Mouse (Mus musculus) mature B cell (primary cell): ENCODE data around the gene Myog.

Experiments used
- in situ Hi-C: fragments of 300-500 bp; cut with MboI; formaldehyde crosslinking; loops from 2 replicates; pipeline ENCODE4 v1.14.3; 2019

Myog gene

DNA sequence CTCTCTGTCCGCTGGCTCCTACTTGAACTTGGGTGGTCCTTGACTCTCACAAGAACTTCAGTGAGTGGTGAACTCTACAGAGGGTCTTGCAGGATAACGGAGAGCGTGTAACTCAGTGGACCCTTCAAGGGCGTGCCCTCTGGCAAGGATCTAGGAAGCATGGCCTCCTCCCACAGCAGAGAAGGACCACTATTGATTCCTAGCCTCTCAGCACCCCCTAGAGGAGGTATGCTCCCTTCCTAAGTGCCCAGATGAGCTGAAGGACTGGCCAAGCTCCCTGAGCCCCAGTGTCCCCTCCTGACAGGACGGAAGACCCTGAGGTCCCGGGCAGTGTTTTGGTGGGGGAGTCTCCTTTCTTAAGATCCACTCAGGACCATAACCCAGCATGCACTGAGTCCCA is 32.8 kb downstream of the Myog start:
- in situ Hi-C loops: loop anchor here (5.0 kb wide), 1 partner anchor 170 kb away; no protein-coding TSS in a partner anchor

DNA sequence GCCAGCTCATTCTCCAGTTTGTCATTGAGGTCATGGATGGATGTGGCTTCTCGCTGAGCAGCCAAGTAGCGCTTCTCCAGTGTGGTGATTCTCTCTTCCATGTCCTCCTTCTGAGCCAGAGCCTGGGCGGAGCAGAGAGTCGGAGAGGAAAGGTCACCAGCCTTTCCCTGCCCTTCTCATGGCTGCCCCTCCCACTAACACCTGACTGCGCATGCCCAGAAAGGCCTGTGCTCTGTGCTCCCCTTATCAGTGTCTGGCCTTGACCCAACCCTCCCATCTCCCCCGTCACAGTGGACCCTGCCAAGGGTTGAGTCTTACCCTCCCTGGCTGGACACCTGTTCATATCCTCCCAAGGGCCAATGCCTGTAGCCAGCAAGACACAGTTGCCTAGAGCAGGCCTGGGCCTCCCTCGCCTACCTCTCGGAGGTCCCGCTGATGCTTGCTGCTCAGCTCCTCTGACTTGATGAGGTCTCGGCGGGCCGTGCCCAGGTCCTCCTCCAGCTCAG is 37.1 kb downstream of the Myog start:
- in situ Hi-C loops: no loop called here

DNA sequence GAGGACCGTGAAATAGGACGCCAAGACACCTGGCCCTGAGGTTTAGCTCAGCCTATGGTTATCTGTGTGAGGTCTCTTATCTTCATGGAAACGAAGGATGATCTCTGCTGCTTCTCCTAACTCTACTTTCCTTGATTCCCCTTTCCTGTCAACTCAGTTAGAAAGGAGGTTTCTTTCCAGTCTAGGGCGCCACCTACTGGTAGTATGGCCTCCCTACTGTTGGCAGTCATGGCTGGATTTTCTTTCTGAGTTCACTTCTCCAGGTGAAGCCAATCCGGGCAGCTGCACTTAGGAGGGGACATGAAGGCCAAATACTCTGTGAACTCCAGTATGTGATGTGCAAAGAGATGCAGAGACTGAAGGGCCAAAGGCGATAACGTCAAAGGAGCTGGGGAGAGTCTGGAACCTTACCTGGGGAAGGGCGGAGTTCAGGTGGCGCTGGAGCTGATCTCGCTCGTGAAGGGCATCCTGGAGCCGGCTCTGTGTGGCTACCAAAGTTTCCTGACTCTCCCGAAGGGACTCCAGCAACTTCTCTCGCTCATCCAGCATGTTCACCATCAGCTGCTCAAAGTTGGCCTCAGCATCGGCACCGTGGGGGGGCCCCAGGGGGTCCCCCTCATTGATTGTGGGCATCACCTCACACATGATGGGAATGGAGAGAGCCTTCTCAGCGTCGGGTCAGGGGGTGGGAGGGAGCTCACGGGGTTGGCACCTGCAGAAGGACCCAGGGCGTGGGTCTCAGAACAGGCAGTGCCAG is 42.3 kb downstream of the Myog start:
- in situ Hi-C loops: no loop called here

DNA sequence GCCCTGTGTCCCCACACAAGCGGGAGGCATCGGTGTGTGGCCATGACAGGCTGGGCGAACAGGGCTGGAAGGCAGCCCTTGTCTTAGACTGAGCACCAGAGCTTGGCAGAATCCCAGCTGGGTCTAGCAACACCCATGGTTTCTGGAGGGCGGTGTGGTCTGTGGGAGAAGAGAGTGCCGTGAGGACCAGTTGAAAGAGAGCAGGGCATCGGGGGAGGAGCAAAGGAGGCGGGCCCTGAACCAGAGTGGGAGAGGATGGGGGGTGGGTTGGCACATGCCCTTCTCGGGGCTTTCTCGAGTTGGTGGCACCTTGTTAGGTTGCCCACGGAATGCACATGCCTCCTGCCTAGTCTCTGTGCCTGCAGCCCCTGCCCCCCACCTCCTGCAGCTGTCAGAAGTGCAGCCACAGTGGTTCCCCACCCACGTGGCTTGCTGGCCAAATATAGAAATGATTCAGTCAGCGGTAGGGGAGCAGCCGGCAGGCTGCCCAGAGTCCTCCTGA is 43.0 kb downstream of the Myog start, which contains the start of gene Ppfia4:
Gene Ppfia4, minus strand, starts transcription at position 159 of the 502 bp plus-strand sequence.
- in situ Hi-C loops: no loop called here

DNA sequence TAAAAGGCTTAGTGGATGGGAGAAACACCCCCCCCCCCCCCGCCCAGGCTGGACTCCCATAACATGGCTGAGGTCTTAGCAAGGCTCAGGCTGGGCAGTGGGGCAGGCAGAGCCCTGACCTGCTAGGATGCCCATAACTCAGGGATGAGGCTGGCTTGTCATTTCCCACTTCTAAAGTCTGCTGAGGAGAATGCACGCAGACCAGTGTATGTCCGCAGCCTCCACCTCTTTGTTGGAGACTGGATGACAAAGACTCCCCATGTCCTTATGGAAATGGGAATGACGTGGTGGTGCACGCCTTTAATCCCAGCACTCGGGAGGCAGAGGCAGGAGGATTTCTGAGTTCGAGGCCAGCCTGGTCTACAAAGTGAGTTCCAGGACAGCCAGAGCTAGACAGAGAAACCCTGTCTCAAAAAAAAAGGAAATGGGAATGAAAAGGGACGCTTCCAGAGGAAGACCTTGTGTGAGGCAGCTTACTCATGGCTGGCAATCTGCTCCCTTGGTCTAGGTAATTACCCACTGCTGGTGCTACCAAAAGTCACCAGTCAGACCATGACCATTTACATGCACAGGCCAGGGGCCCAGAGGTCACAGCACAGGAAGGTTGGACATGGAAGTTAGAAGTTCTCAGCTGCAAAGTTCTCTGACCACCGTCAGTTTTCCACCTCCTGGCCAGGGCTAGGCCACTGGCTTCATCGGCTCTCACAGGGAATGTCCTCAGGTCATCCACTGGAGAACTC is 43.8 kb downstream of the Myog start:
- in situ Hi-C loops: no loop called here

DNA sequence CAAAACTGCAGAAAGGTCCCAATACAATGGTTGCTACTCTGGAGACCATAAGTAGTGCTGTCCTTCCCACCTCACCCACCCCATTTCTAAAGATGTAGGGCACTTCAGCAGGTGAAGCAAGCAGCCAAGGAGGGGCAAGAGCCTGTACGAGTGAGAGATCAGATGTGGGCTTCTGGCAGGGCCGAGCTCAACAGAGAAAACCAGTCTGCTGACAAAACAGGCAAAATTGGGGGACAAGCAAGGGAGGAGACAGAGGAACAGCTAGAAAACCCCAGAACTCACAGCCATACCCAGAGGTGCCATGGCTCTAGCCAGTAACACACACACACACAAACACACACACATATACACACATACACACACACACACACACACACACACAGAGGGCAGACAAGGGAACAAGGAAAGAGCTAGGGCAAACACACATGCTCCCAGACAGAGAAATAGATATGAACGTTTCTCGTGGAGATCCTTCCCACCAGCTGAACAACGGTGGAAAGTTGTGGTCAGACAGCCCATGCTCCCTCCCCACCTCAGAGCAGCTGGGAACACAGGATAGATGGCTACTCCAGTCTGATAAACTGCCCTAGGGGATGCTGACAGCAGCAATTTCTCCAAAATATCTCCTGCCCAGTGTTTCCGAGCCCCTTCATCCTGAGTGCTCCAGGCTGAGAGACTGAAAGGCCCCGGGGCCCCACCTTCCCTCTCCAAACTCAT is 44.5 kb downstream of the Myog start:
- in situ Hi-C loops: no loop called here

DNA sequence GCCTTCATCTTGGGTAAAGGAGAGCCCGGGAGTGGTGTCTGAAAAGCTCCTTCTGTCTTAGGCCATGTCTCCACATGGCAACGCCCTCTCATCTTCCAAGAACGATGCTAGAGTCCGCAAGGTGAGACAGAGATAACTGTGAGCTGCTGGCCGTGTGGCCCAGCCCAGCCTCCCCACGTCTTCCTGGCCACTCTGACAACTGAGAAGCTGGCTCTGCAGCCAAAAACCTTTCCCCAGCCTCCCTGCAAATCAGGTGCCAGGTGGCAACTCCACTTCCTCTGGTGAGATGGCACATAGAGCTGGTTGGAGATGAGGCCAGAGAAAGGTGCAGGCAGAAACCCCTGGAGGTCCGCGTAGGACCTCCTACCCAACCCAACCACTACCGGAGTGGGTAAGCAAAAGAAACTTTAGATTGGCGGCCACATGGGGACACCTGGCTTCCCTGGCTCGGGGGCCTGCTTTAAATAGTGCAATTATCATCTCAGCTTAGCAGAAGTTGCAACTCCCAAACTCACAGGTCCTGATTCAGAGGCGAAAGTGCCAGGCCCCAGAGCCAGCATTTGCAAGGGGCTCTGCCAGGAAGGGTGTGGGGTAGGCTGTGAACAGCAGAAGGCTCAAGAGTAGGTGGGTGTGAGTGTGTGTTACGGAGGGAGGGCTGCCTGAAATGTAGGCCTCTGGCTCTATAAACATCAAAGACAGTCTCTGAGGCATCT is 45.6 kb downstream of the Myog start:
- in situ Hi-C loops: no loop called here

DNA sequence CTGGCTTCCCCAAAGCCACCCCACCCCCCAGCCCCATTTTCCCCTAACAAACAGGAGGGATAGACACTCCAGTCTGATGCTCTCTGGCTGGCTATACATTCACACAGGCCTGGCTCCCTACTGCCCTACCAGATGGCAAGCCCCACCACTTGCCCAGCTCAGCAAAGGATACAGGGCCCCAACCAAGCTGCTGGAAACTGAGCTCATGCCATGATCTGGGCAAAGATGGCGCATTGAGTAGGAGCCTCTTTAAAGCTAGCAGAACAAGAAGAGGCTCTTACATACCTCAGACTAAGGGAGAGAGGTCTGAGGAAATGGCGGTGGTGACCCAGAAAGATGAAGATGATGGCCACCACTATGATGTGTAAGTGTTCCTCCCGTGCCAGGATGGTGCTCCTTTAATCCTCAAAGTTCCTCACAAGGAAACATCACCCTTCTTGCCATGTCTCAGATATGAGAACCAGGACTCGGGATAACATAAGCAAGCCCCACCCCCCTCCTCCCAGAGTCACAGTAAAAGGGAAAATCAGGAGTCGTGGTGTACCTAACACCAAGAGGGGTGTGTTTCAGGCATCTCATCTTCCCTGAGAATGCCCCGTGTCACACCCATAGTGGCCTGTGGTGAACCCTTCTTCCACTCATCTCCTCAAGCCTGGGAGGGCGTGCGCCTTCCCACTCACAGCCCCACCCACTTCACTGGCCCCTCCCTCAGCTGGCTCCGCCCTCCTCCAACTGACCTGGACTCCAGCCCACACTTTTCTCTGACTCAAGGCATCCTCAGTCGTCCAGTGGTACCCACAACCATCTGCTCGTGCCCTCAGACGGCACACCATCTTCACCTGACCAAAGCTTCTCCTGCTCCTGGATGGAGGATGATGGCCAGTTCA is 46.4 kb downstream of the Myog start:
- in situ Hi-C loops: no loop called here

DNA sequence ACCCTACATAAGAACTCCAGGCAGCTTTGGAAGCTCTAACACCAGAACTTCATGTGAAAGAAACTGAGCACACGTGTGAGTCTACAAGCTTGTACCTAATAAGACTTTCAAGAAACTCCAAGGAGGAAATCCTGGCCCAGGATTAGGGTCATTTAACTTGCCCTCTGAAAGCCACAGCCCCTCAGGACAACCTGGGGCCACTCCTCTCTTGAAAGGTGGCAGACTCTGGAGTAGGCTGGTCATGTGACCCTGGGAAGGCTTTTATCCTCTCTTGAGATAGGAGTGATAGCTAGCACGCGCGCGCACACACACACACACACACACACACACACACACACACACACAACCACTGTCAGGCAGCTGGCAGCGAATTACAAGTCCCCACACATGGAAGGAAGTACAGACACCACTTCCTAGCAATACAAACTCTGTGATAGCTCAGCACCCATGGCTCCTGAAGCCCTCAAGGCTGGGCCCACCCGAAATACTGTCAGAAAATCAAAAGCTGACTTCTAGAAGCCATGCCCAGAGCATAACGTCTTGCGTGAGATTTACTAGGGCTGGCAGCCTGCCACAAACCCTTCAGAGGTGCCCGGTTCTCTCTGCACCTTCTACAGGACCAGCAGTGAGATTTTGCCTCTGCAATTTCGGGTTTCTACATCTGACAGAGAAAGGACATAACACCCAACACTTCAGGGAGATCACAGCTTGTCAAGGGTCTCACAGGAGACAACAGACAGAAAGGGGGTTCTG is 47.3 kb downstream of the Myog start:
- in situ Hi-C loops: no loop called here

DNA sequence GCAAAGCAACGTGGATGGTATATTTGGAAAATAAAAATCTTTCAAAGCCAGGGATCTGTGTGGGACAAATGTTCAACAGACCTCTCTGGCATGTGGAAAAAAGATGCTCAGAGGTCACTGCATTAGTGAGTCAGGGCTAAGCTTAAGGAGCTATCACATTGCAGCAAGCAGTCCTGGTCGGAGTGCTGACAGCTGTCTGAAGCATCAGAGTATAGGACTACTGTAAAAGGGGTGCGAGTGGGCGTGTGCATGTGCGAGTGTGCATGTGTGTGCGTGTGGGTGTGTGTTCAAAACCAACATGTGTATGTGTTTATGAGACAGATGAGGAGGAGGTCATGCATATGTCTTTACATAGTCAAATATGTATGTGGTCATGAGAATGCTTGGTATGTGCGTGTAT is 49.4 kb downstream of the Myog start:
- in situ Hi-C loops: no loop called here

DNA sequence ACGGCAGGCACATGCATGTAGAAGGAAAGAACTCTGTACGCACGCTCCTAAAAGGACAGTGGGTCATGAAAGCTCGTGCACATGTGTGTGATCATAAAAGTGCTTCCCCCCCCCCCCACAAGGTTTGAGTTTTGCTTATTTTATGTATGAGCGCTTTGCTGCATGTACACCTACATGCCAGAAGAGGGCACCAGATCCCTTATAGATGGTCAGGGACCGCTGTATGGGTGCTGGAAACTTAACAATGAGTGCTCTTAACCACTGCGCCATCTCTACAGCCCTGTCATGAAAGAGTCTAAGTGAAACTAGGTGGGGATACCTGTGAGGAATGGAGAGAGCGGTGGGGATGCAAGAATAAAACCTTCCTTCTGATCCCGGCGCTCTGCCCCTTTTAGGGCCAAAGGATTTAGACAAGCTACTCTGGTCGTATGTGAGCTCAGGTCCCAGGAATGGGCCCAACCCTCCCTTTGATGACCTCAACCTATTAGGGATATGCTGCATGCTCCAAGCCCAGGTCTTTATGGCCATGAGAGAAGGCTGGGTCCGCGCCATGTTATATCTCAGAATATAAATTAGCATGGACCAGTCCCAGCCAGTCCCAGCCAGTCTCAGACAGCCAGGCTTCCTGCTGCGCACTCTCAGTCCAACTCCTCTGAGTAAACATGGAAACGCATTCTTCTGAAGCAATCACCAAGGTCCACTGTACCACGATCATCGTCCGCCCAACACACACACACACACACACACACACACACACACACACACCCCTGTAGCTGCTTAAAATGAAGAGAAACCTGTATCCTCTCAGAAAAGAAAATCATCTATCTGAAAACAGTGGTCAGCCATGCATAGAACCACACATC is 50.2 kb downstream of the Myog start:
- in situ Hi-C loops: no loop called here

DNA sequence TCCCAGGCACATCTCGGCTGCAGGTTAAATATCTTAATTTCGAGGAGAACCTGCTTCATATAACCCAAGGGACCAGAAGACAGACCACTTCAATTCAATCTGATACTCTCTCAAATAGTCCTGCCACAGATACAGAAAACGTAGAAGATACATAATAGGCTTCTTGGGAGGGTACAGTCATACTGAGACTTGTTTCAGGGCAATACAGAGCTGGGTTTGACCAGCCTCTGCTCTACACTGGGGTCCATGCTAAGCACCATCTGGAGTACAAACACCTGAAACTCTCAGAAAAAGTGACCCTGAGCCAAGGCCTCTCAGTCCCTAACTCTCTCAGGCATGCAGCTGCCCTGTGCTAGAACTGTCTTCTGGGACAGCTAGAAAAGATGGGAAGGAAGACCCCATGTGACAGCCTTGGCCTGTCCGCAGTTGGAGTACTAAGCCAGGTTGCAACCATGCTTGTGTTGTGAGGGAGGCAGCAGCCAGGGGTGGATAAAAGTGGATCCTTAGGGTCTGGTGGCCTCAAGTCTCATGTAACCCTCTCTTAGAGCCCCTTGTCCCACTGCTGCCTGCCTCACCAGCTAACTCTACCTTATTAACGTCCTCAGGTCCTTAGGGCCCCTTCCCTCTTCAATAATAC is 52.0 kb downstream of the Myog start:
- in situ Hi-C loops: no loop called here
